Mouse (Mus musculus): Measurements from ENCODE around the gene Chd6.

DNA sequence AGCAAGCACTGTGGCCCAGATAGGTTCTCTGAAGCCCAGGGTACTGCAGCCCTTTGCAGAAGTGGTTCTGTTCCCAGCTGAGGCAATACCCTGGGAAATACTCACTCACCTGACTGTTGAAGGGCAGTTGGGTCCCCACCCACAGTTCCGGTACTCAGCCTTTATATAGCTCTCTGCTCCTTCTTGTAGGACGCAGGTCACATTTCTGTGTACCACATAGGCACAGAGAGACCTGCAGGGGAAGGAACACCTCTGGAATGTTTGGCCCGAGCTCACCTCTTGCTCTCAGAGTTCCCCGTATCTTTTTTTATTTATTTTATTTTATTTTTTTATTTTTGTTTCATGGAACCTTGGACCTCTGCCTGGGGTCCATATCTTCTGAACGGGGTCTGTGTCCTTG, 198.2 kb downstream of the Chd6 start:
- TF ChIP-seq GATA1 (IDR thresholded peaks at IDR 0.05; ENCODE audit: borderline replicate concordance, low read length) (no peak), FLI1 (IDR thresholded peaks at IDR 0.05; ENCODE audit: low read length) (no peak)
